Mouse (Mus musculus) heart, postnatal 0 days (tissue): Measurements from ENCODE around the gene Capn8. TPM values are rescaled to one million over a fixed set of nuclear protein-coding genes. Genes with fewer than 3 reads are reported as not detected.

Experiments
- ATAC-seq: fragments of 200-750 bp; cut with Nextera tagmentation; 2 replicates; pipeline ENCODE4 v1.8.0; 2017; ENCODE audit warnings: low read depth, moderate number of reproducible peaks, moderate library complexity; ENCODE audit not compliant: insufficient read depth
- DNase-seq: peaks from one replicate; pipeline ENCODE4 v3.0.0-alpha.2; 2016; ENCODE audit warnings: low spot score
- H3K27ac ChIP-seq: fragments of 300-500 bp; sonication (generic); 2 replicates; pipeline ENCODE4 v1.5.1; 2014; ENCODE audit warnings: low read depth, mild to moderate bottlenecking
- H3K27me3 ChIP-seq: fragments of 300-500 bp; sonication (generic); 2 replicates; pipeline ENCODE4 v1.6.1; 2014; ENCODE audit warnings: low read length, mixed read lengths; ENCODE audit not compliant: control insufficient read depth, insufficient read depth
- H3K36me3 ChIP-seq: fragments of 300-500 bp; sonication (generic); replicated peaks from 2 replicates; pipeline ENCODE4 v1.6.1; 2014; ENCODE audit warnings: low read length, mixed read lengths; ENCODE audit not compliant: control insufficient read depth, insufficient read depth
- H3K4me1 ChIP-seq: fragments of 300-500 bp; sonication (generic); 2 replicates; pipeline ENCODE4 v1.6.1; 2014; ENCODE audit warnings: antibody characterized with exemption; ENCODE audit not compliant: control insufficient read depth, insufficient read depth
- H3K4me2 ChIP-seq: fragments of 300-500 bp; sonication (generic); 2 replicates; pipeline ENCODE4 v1.6.1; 2014; ENCODE audit warnings: low read depth, mild to moderate bottlenecking, low read length, moderate library complexity
- H3K4me3 ChIP-seq: fragments of 300-500 bp; sonication (generic); 2 replicates; pipeline ENCODE4 v1.5.1; 2014; ENCODE audit warnings: low read depth, low read length
- H3K9ac ChIP-seq: fragments of 300-500 bp; sonication (generic); replicated peaks from 2 replicates; pipeline ENCODE4 v1.6.1; 2014; ENCODE audit warnings: low read depth, low read length, mixed read lengths
- H3K9me3 ChIP-seq: fragments of 300-500 bp; sonication (generic); replicated peaks from 2 replicates; pipeline ENCODE4 v1.6.1; 2016; ENCODE audit warnings: low read length; ENCODE audit not compliant: control insufficient read depth
- CTCF ChIP-seq: IDR thresholded peaks from 2 replicates; pipeline ENCODE4 v1.5.1; 2016; ENCODE audit warnings: antibody characterized with exemption, control low read depth, low read depth
- EP300 ChIP-seq: IDR thresholded peaks from 2 replicates; pipeline ENCODE4 v1.6.1; 2016; ENCODE audit warnings: antibody characterized with exemption, low read depth
- WGBS: fragments of 180-500 bp; shearing (Covaris S2); extraction: QIAGEN DNeasy Blood & Tissue Kit; methylation state at CpG from one replicate; pipeline ENCODE4 v1.1.7; 2014; 5-methylcytosine and 5-hydroxymethylcytosine counted together
- polyA plus RNA-seq: library from polyadenylated mRNA; unstranded; fragments of >200 nt; fragmentation: Nextera tagmentation; extraction: Ambion mirVana; gene quantifications from 2 replicates; pipeline ENCODE4 v1.2.1, GENCODE M21; 2015
- total RNA-seq: library from RNA; depleted of rRNA; stranded (reverse); fragments of >200 nt; gene quantifications from 2 replicates; pipeline ENCODE4 v1.2.3, GENCODE M21; 2014; ENCODE audit warnings: low replicate concordance

Gene Capn8
- total and polyA plus RNA-seq, 2 experiments from 2014 or later: not detected

DNA sequence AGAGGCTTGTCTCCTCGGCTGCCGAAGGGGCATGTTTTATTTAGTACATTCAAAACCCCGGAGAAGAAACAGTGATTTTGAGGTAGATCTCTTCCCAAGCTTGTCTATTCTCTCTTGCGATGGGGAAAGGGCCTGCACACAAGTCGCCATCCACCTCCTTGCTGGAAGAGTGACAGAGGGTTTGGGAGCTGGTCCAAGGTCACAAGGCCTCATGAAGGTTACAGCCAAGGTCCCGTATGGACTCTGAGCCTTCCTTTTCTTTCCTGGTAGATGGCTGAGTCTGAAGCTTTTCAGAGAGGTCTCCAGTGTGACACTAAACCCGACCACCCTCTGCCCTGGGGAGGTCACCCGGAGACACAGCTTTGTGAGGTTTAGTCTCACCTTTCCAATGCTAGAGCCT, 56.4 kb downstream of the Capn8 start:
- no peaks in the 10 kb centered on the region for H3K36me3 ChIP-seq
- WGBS: 85% methylated on average over 8 of the region's 8 CpGs
- no peaks in the 10 kb centered on the region for H3K27me3 ChIP-seq
- TF ChIP-seq EP300: no peak
- no peak for TF ChIP-seq CTCF
- no peak overlapping the region for H3K27ac ChIP-seq
- ATAC-seq (no peak), DNase-seq (no peak)
- no peaks in the 10 kb centered on the region for H3K4me1 ChIP-seq
- no peaks in the 10 kb centered on the region for H3K9me3 ChIP-seq
- no peak overlapping the region for H3K4me2 ChIP-seq
- no peak overlapping the region for H3K9ac ChIP-seq
- H3K4me3 ChIP-seq: no peak overlapping the region

- H3K27me3 ChIP-seq: no peaks in the 10 kb centered on the region
Observed at GRCm38 (mm10) chr1:182626197-182626596, 61.4 kb downstream of the Capn8 start.

GRCm38 (mm10) chr1:182629228-182629627, 64.4 kb downstream of the Capn8 start:
- 79% methylated on average over 4 of the region's 4 CpGs for WGBS

More at GRCm38 (mm10) chr1:182626197-182626596, 61.4 kb downstream of the Capn8 start:
- H3K27ac ChIP-seq: no peak overlapping the region
- DNase-seq (no peak), ATAC-seq (no peak)
- no peak for TF ChIP-seq EP300
- no peak for TF ChIP-seq CTCF
- WGBS: 83% methylated on average over 1 of the region's 1 CpGs
- H3K36me3 ChIP-seq: no peaks in the 10 kb centered on the region
- H3K4me2 ChIP-seq: no peak overlapping the region
- H3K4me3 ChIP-seq: no peak overlapping the region
- no peaks in the 10 kb centered on the region for H3K4me1 ChIP-seq
- H3K9ac ChIP-seq: no peak overlapping the region
- H3K9me3 ChIP-seq: no peaks in the 10 kb centered on the region

DNA sequence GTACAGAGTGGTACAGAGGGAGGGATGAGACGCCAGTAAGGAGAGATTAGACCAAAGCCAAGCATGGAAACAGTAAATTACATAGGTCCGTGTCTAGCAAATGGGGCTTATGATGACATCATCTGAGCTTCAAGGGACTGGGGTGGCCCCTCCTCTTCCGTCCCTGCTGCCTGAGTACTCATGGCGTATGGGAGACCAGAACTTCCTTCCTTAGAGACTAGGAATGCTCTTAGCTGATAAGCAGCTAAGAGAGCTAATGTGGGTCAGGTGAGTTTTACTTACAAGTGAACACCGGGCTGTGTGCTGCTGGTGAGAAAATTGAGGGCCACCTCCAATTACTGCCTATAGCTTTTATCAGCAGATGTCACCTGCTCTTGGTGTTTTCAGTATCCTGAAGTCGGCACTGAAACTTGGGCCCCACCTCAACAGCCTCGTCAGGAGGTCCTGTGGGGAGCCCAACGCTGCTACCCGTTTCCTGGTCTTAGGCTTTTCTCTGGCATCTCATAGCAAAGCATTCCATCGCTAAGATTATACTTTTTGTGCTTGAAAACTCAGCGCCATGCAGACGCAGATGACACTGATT, 69.0 kb downstream of the Capn8 start:
- Histone ChIP-seq H3K36me3 (no peaks in the 10 kb centered on the region), H3K4me3 (no peak overlapping the region), H3K9me3 (no peaks in the 10 kb centered on the region), H3K27me3 (no peaks in the 10 kb centered on the region), H3K9ac (no peak overlapping the region), H3K27ac (no peak overlapping the region), H3K4me1 (no peaks in the 10 kb centered on the region), H3K4me2 (no peak overlapping the region)
- ATAC-seq (no peak), DNase-seq (no peak)
- TF ChIP-seq EP300 (no peak), CTCF (no peak)
- WGBS: 55% methylated on average over 12 of the region's 12 CpGs

More at GRCm38 (mm10) chr1:182629228-182629627, 64.4 kb downstream of the Capn8 start:
- DNase-seq (no peak), ATAC-seq (no peak)
- H3K9me3 ChIP-seq: no peaks in the 10 kb centered on the region
- H3K4me3 ChIP-seq: no peak overlapping the region
- H3K9ac ChIP-seq: no peak overlapping the region
- no peak overlapping the region for H3K27ac ChIP-seq
- H3K4me2 ChIP-seq: no peak overlapping the region
- no peaks in the 10 kb centered on the region for H3K36me3 ChIP-seq
- H3K4me1 ChIP-seq: no peaks in the 10 kb centered on the region
- no peaks in the 10 kb centered on the region for H3K27me3 ChIP-seq
- TF ChIP-seq CTCF: no peak
- TF ChIP-seq EP300: no peak

GRCm38 (mm10) chr1:182639016-182639415, 74.2 kb downstream of the Capn8 start:
- ATAC-seq (no peak), DNase-seq (no peak)
- Histone ChIP-seq H3K4me3 (no peak overlapping the region), H3K4me1 (no peaks in the 10 kb centered on the region), H3K36me3 (no peaks in the 10 kb centered on the region), H3K27me3 (no peaks in the 10 kb centered on the region), H3K27ac (no peak overlapping the region), H3K9ac (no peak overlapping the region), H3K4me2 (no peak overlapping the region), H3K9me3 (no peaks in the 10 kb centered on the region)
- TF ChIP-seq EP300: no peak
- no peak for TF ChIP-seq CTCF
- 72% methylated on average over 7 of the region's 7 CpGs for WGBS

DNA sequence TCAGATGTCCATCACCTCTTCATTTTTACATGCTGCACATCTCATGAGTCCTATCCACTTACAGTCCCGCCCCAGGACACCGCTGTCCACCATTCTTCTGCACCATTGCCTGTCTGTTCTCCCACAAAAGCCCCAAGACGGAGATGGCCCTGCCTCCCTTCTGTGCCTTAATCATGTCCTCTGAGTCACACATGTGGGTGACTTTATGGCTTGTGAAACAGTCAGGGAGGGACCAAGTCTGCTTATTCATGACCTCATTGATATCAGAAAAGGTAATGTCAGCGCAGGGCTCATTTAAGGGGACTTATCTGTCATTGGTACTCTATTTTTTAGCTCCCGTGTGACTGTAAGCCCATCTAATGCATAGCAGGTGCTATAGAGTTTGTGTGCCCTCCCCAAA, 74.6 kb downstream of the Capn8 start:
- no peak for DNase-seq
- H3K9ac ChIP-seq: no peak overlapping the region
- no peak for TF ChIP-seq CTCF
- no peaks in the 10 kb centered on the region for H3K27me3 ChIP-seq
- no peak overlapping the region for H3K4me2 ChIP-seq
- no peak for ATAC-seq
- H3K9me3 ChIP-seq: no peaks in the 10 kb centered on the region
- H3K36me3 ChIP-seq: no peaks in the 10 kb centered on the region
- H3K4me3 ChIP-seq: no peak overlapping the region
- H3K27ac ChIP-seq: no peak overlapping the region
- 87% methylated on average over 5 of the region's 5 CpGs for WGBS
- H3K4me1 ChIP-seq: no peaks in the 10 kb centered on the region
